Mouse (Mus musculus) stomach, embryonic 14.5 days (tissue): ENCODE measurements around the gene Lyrm9. TPM values are rescaled to one million over a fixed set of nuclear protein-coding genes. Genes with fewer than 3 reads are reported as not detected.
A peak's percentile ranks its signal among the peaks of the same experiment; 100 is the strongest.

Experiments
- ATAC-seq: fragments of 200-750 bp; cut with Nextera tagmentation; 2 replicates; pipeline ENCODE4 v1.8.0; 2017; ENCODE audit warnings: low read depth, moderate TSS enrichment; ENCODE audit not compliant: insufficient number of reproducible peaks, insufficient read depth, low FRiP score
- H3K27ac ChIP-seq: fragments of 300-500 bp; sonication (generic); 2 replicates; pipeline ENCODE4 v1.5.1; 2014; ENCODE audit warnings: mild to moderate bottlenecking, low read length, moderate library complexity, mixed read lengths
- H3K27me3 ChIP-seq: fragments of 300-500 bp; sonication (generic); 2 replicates; pipeline ENCODE4 v1.6.1; 2014; ENCODE audit warnings: low read length, control low read depth, mixed read lengths; ENCODE audit not compliant: control insufficient read depth, insufficient read depth
- H3K36me3 ChIP-seq: fragments of 300-500 bp; sonication (generic); 2 replicates; pipeline ENCODE4 v1.6.1; 2014; ENCODE audit warnings: mild to moderate bottlenecking, control low read depth, low read length, moderate library complexity, mixed read lengths; ENCODE audit not compliant: control insufficient read depth, insufficient read depth
- H3K4me1 ChIP-seq: fragments of 300-500 bp; sonication (generic); 2 replicates; pipeline ENCODE4 v1.6.1; 2014; ENCODE audit warnings: low read length, control low read depth, mixed read lengths; ENCODE audit not compliant: control insufficient read depth, insufficient read depth
- H3K4me2 ChIP-seq: fragments of 300-500 bp; sonication (generic); replicated peaks from 2 replicates; pipeline ENCODE4 v1.6.1; 2014; ENCODE audit warnings: low read depth, low read length, control low read depth
- H3K4me3 ChIP-seq: fragments of 300-500 bp; sonication (generic); 2 replicates; pipeline ENCODE4 v1.5.1; 2014; ENCODE audit warnings: low read depth, low read length, control low read depth
- H3K9ac ChIP-seq: fragments of 300-500 bp; sonication (generic); replicated peaks from 2 replicates; pipeline ENCODE4 v1.6.1; 2014; ENCODE audit warnings: low read depth, mild to moderate bottlenecking, control low read depth, low read length, moderate library complexity, mixed read lengths
- H3K9me3 ChIP-seq: fragments of 300-500 bp; sonication (generic); 2 replicates; pipeline ENCODE4 v1.6.1; 2016; ENCODE audit warnings: low read depth, low read length, control low read depth; ENCODE audit not compliant: control insufficient read depth
- WGBS: fragments of 180-500 bp; shearing (Covaris S2); extraction: QIAGEN DNeasy Blood & Tissue Kit; methylation state at CpG from one replicate; pipeline ENCODE4 v1.1.7; 2014; 5-methylcytosine and 5-hydroxymethylcytosine counted together
- polyA plus RNA-seq: library from polyadenylated mRNA; unstranded; fragments of >200 nt; fragmentation: Nextera tagmentation; extraction: Ambion mirVana; gene quantifications from 2 replicates; pipeline ENCODE4 v1.2.1, GENCODE M21; 2014

The Lyrm9 gene
- polyA plus RNA-seq, 1 experiment from 2014 or later: 11.9 TPM

GRCm38 (mm10) chr11:78822792-78823498 is 3.4 kb upstream of the Lyrm9 start:
- Histone ChIP-seq H3K9ac (no peak overlapping the region), H3K36me3 (no peaks in the 10 kb centered on the region), H3K27me3 (no peaks in the 10 kb centered on the region), H3K4me3 (no peak overlapping the region), H3K4me1 (0 out of 2 replicates have a peak, but pooled peaks cover 3% of the 10 kb centered on the region), H3K27ac (no peak overlapping the region), H3K4me2 (no peak overlapping the region), H3K9me3 (no peaks in the 10 kb centered on the region)
- ATAC-seq: no peak
- WGBS: 56% methylated on average over 13 of the region's 13 CpGs

GRCm38 (mm10) chr11:78827546-78827945 is 1.2 kb downstream of the Lyrm9 start:
- H3K4me3 ChIP-seq: no peak overlapping the region
- no peak overlapping the region for H3K27ac ChIP-seq
- peak overlapping the region; percentile 66; the same call in 1 of the 2 replicates for H3K4me2 ChIP-seq
- H3K9ac ChIP-seq: no peak overlapping the region
- no peak for ATAC-seq
- no peaks in the 10 kb centered on the region for H3K27me3 ChIP-seq
- no peaks in the 10 kb centered on the region for H3K36me3 ChIP-seq
- 0 out of 2 replicates have a peak, but pooled peaks cover 6% of the 10 kb centered on the region for H3K4me1 ChIP-seq
- no peaks in the 10 kb centered on the region for H3K9me3 ChIP-seq
- 31% methylated on average over 7 of the region's 7 CpGs for WGBS

- Histone ChIP-seq H3K27me3 (no peaks in the 10 kb centered on the region), H3K9me3 (no peaks in the 10 kb centered on the region), H3K4me2 (no peak overlapping the region), H3K36me3 (no peaks in the 10 kb centered on the region), H3K27ac (no peak overlapping the region), H3K9ac (no peak overlapping the region), H3K4me1 (0 out of 2 replicates have a peak, but pooled peaks cover 6% of the 10 kb centered on the region), H3K4me3 (no peak overlapping the region)
- 48% methylated on average over 2 of the region's 2 CpGs for WGBS
- no peak for ATAC-seq
These were observed 2.0 kb downstream of the Lyrm9 start for GRCm38 (mm10) chr11:78828386-78828785.

- no peaks in the 10 kb centered on the region for H3K27me3 ChIP-seq
These were observed 3.0 kb downstream of the Lyrm9 start for GRCm38 (mm10) chr11:78829373-78829772.

GRCm38 (mm10) chr11:78830180-78830579 is 3.8 kb downstream of the Lyrm9 start:
- Histone ChIP-seq H3K27me3 (no peaks in the 10 kb centered on the region), H3K4me1 (0 out of 2 replicates have a peak, but pooled peaks cover 6% of the 10 kb centered on the region), H3K4me3 (no peak overlapping the region), H3K27ac (no peak overlapping the region), H3K9ac (no peak overlapping the region), H3K4me2 (no peak overlapping the region), H3K9me3 (no peaks in the 10 kb centered on the region), H3K36me3 (no peaks in the 10 kb centered on the region)
- WGBS: 36% methylated on average over 8 of the region's 8 CpGs
- no peak for ATAC-seq

More at GRCm38 (mm10) chr11:78829373-78829772, 3.0 kb downstream of the Lyrm9 start:
- no peaks in the 10 kb centered on the region for H3K9me3 ChIP-seq
- no peak overlapping the region for H3K27ac ChIP-seq
- no peak overlapping the region for H3K9ac ChIP-seq
- no peak overlapping the region for H3K4me3 ChIP-seq
- H3K4me2 ChIP-seq: no peak overlapping the region
- WGBS: 25% methylated on average over 6 of the region's 6 CpGs
- H3K4me1 ChIP-seq: 0 out of 2 replicates have a peak, but pooled peaks cover 6% of the 10 kb centered on the region
- no peaks in the 10 kb centered on the region for H3K36me3 ChIP-seq
- ATAC-seq: no peak

GRCm38 (mm10) chr11:78831716-78832115 is 5.3 kb downstream of the Lyrm9 start:
- Histone ChIP-seq H3K4me2 (no peak overlapping the region), H3K27me3 (no peaks in the 10 kb centered on the region), H3K27ac (no peak overlapping the region), H3K4me3 (no peak overlapping the region), H3K9me3 (no peaks in the 10 kb centered on the region), H3K9ac (no peak overlapping the region), H3K36me3 (no peaks in the 10 kb centered on the region), H3K4me1 (0 out of 2 replicates have a peak, but pooled peaks cover 6% of the 10 kb centered on the region)
- ATAC-seq: no peak
- WGBS: 63% methylated on average over 4 of the region's 4 CpGs

- no peak for ATAC-seq
- H3K27ac ChIP-seq: no peak overlapping the region
- no peaks in the 10 kb centered on the region for H3K36me3 ChIP-seq
- H3K4me1 ChIP-seq: 0 out of 2 replicates have a peak, but pooled peaks cover 6% of the 10 kb centered on the region
- no peak overlapping the region for H3K9ac ChIP-seq
- H3K4me2 ChIP-seq: no peak overlapping the region
- H3K27me3 ChIP-seq: no peaks in the 10 kb centered on the region
- WGBS: 82% methylated on average over 10 of the region's 10 CpGs
- H3K9me3 ChIP-seq: no peaks in the 10 kb centered on the region
- no peak overlapping the region for H3K4me3 ChIP-seq
These were observed 5.8 kb downstream of the Lyrm9 start for GRCm38 (mm10) chr11:78832117-78832726.

- 50% methylated on average over 13 of the region's 13 CpGs for WGBS
- Histone ChIP-seq H3K27ac (no peak overlapping the region), H3K4me3 (no peak overlapping the region), H3K4me1 (0 out of 2 replicates have a peak, but pooled peaks cover 3% of the 10 kb centered on the region), H3K36me3 (no peaks in the 10 kb centered on the region), H3K27me3 (no peaks in the 10 kb centered on the region), H3K4me2 (no peak overlapping the region), H3K9ac (no peak overlapping the region), H3K9me3 (no peaks in the 10 kb centered on the region)
- peak; percentile 47; the same call in 1 of the 2 replicates for ATAC-seq
These were observed 6.5 kb downstream of the Lyrm9 start for GRCm38 (mm10) chr11:78832816-78833314.
